Mouse (Mus musculus): ENCODE results near the gene Npb.

Gene Npb

GRCm38 (mm10) chr11:120576365-120576981 is 31.8 kb upstream of the Npb start:
- POLR2A ChIA-PET: interaction anchor here (0.6 to 16.3 kb wide), 42 partner anchors 8 to 394 kb away, joined by 3 to 358 read pairs (median 4); partner anchors contain the start of genes Alyref (in 2 of the 4), Mrpl12 (in 2 of the 4), Slc25a10 (in 2 of the 4) and Anapc11 (in 1 of the 4)
- CTCF ChIA-PET: interaction anchor here in 3 of 4 experiments (0.7 to 1.9 kb wide), 13 partner anchors 9 to 200 kb away, joined by 3 to 14 read pairs (median 4); partner anchors contain the start of genes Pycr1 (in 2 of the 3) and Lrrc45 (in 1 of the 3)

GRCm38 (mm10) chr11:120577211-120578023 is 30.9 kb upstream of the Npb start:
- POLR2A ChIA-PET: interaction anchor here in 3 of 4 experiments (0.6 to 16.3 kb wide), 50 partner anchors 8 to 669 kb away, joined by 3 to 358 read pairs (median 4); partner anchors contain the start of genes Alyref (in 2 of the 3), Mrpl12 (in 2 of the 3), Slc25a10 (in 2 of the 3) and Anapc11 (in 1 of the 3)
- CTCF ChIA-PET: interaction anchor here (0.5 to 1.9 kb wide), 24 partner anchors 8 to 1937 kb away, joined by 3 to 14 read pairs (median 4); partner anchors contain the start of genes Pycr1 (in 2 of the 4) and Lrrc45 (in 1 of the 4)

GRCm38 (mm10) chr11:120578024-120578693 is 30.1 kb upstream of the Npb start:
- POLR2A ChIA-PET: interaction anchor here in 3 of 4 experiments (0.6 to 16.3 kb wide), 32 partner anchors 8 to 670 kb away, joined by 3 to 358 read pairs (median 7); partner anchors contain the start of genes Alyref (in 2 of the 3), Slc25a10 (in 2 of the 3), Anapc11 (in 1 of the 3) and Fasn (in 1 of the 3)
- CTCF ChIA-PET: interaction anchor here (0.5 to 2.4 kb wide), 18 partner anchors 7 to 1937 kb away, joined by 3 to 25 read pairs (median 4); partner anchors contain the start of gene Pycr1 (in 2 of the 4)

- ChIA-PET POLR2A (interaction anchor here in 3 of 4 experiments (0.6 to 16.3 kb wide), 47 partner anchors 9 to 372 kb away, joined by 3 to 358 read pairs (median 5); partner anchors contain the start of genes Alyref (in 2 of the 3), Cenpx (in 2 of the 3), Lrrc45 (in 2 of the 3) and Sirt7 (in 2 of the 3)), CTCF (interaction anchor here in 3 of 4 experiments (0.7 to 2.6 kb wide), 22 partner anchors 9 to 155 kb away, joined by 3 to 25 read pairs (median 4); partner anchors contain the start of genes Arl16 (in 1 of the 3) and Pycr1 (in 1 of the 3))
Observed at GRCm38 (mm10) chr11:120578694-120579243, 29.5 kb upstream of the Npb start.

GRCm38 (mm10) chr11:120579316-120580107 is 28.8 kb upstream of the Npb start:
- CTCF ChIA-PET: interaction anchor here (0.5 to 2.6 kb wide), 54 partner anchors 10 to 1157 kb away, joined by 3 to 25 read pairs (median 4); partner anchors contain the start of genes Rac3 (in 2 of the 4), Alyref (in 1 of the 4), Anapc11 (in 1 of the 4) and Arl16 (in 1 of the 4)

GRCm38 (mm10) chr11:120580190-120580589 is 28.1 kb upstream of the Npb start:
- CTCF ChIA-PET: interaction anchor here (0.5 to 2.6 kb wide), 43 partner anchors 9 to 411 kb away, joined by 3 to 25 read pairs (median 4); partner anchors contain the start of genes Alyref (in 1 of the 4), Anapc11 (in 1 of the 4), Arl16 (in 1 of the 4) and Cenpx (in 1 of the 4)
- POLR2A ChIA-PET: interaction anchor here (0.6 to 16.3 kb wide), 62 partner anchors 8 to 624 kb away, joined by 3 to 358 read pairs (median 4); partner anchors contain the start of genes Pycr1 (in 3 of the 4), Alyref (in 2 of the 4), Arl16 (in 2 of the 4) and Cenpx (in 2 of the 4)

More at GRCm38 (mm10) chr11:120579316-120580107, 28.8 kb upstream of the Npb start:
- POLR2A ChIA-PET: interaction anchor here (0.5 to 16.3 kb wide), 72 partner anchors 8 to 624 kb away, joined by 3 to 358 read pairs (median 4); partner anchors contain the start of genes Pycr1 (in 3 of the 4), Alyref (in 2 of the 4), Arl16 (in 2 of the 4) and Cenpx (in 2 of the 4)

GRCm38 (mm10) chr11:120580871-120581331 is 27.4 kb upstream of the Npb start:
- ChIA-PET POLR2A (interaction anchor here (0.8 to 16.3 kb wide), 25 partner anchors 10 to 352 kb away, joined by 3 to 358 read pairs (median 10); partner anchors contain the start of genes Mafg (in 2 of the 4), Pycr1 (in 2 of the 4), Sirt7 (in 2 of the 4) and Alyref (in 1 of the 4)), CTCF (interaction anchor here in 3 of 4 experiments (0.6 to 2.6 kb wide), 20 partner anchors 9 to 412 kb away, joined by 3 to 19 read pairs (median 6); partner anchors contain the start of genes Arl16 (in 1 of the 3), Cenpx (in 1 of the 3), Lrrc45 (in 1 of the 3) and Pycr1 (in 1 of the 3))

GRCm38 (mm10) chr11:120581490-120582267 is 26.6 kb upstream of the Npb start, which contains the start of gene Arhgdia:
Gene Arhgdia, minus strand, starts transcription at chr11:120581624.
- ChIA-PET POLR2A (interaction anchor here (0.5 to 10.1 kb wide), 84 partner anchors 8 to 918 kb away, joined by 3 to 112 read pairs (median 4); partner anchors contain the start of genes P4hb (in 3 of the 4), Slc25a10 (in 3 of the 4), Alyref (in 2 of the 4) and Anapc11 (in 2 of the 4)), CTCF (interaction anchor here (0.7 to 1.9 kb wide), 21 partner anchors 8 to 195 kb away, joined by 3 to 18 read pairs (median 4); partner anchors contain the start of genes P4hb (in 2 of the 4), Cenpx (in 1 of the 4) and Lrrc45 (in 1 of the 4))

- POLR2A ChIA-PET: interaction anchor here (0.6 to 10.1 kb wide), 86 partner anchors 8 to 919 kb away, joined by 3 to 112 read pairs (median 4); partner anchors contain the start of genes P4hb (in 3 of the 4), Slc25a10 (in 3 of the 4), Alyref (in 2 of the 4) and Anapc11 (in 2 of the 4)
- CTCF ChIA-PET: interaction anchor here (0.5 to 1.9 kb wide), 27 partner anchors 9 to 398 kb away, joined by 3 to 18 read pairs (median 4); partner anchors contain the start of genes P4hb (in 2 of the 4), Cenpx (in 1 of the 4), Lrrc45 (in 1 of the 4) and Pcyt2 (in 1 of the 4)
Observed at GRCm38 (mm10) chr11:120582268-120582981, 25.9 kb upstream of the Npb start.

GRCm38 (mm10) chr11:120582982-120583293 is 25.3 kb upstream of the Npb start:
- POLR2A ChIA-PET: interaction anchor here (0.6 to 10.1 kb wide), 56 partner anchors 8 to 368 kb away, joined by 3 to 112 read pairs (median 5); partner anchors contain the start of genes P4hb (in 3 of the 4), Alyref (in 2 of the 4), Anapc11 (in 2 of the 4) and Mafg (in 2 of the 4)
- CTCF ChIA-PET: interaction anchor here in 3 of 4 experiments (0.5 to 1.9 kb wide), 17 partner anchors 10 to 398 kb away, joined by 3 to 18 read pairs (median 4); partner anchors contain the start of genes Cenpx (in 1 of the 3), Lrrc45 (in 1 of the 3), P4hb (in 1 of the 3) and Pcyt2 (in 1 of the 3)

GRCm38 (mm10) chr11:120583937-120584336 is 24.3 kb upstream of the Npb start:
- POLR2A ChIA-PET: interaction anchor here in 2 of 4 experiments (0.8 to 10.1 kb wide), 13 partner anchors 10 to 94 kb away, joined by 3 to 112 read pairs (median 9); partner anchors contain the start of genes Mafg (in 2 of the 2), P4hb (in 2 of the 2), Alyref (in 1 of the 2) and Anapc11 (in 1 of the 2)

GRCm38 (mm10) chr11:120588531-120588930 is 19.7 kb upstream of the Npb start:
- ChIA-PET CTCF (interaction anchor here in 1 of 4 experiments (0.7 to 2.2 kb wide), 2 partner anchors 9 to 12 kb away, joined by 4 to 7 read pairs; no protein-coding TSS in a partner anchor), POLR2A (interaction anchor here in 2 of 4 experiments (0.9 to 12.3 kb wide), 11 partner anchors 6 to 133 kb away, joined by 3 to 215 read pairs (median 7); partner anchors contain the start of genes P4hb (in 2 of the 2), Alyref (in 1 of the 2), Anapc11 (in 1 of the 2) and Npb (in 1 of the 2))

More at GRCm38 (mm10) chr11:120583937-120584336, 24.3 kb upstream of the Npb start:
- CTCF ChIA-PET: interaction anchor here in 2 of 4 experiments (0.6 to 1.3 kb wide), 7 partner anchors 11 to 72 kb away, joined by 3 read pairs; partner anchors contain the start of gene P4hb (in 1 of the 2)

Data from embryonic stem cell, embryonic (primary cell).